Mouse (Mus musculus) MEL (cell line): ENCODE data around the gene Agap2. TPM values are rescaled to one million over a fixed set of nuclear protein-coding genes. Genes with fewer than 3 reads are reported as not detected.

Experiments used
- DNase-seq: peaks from one replicate; pipeline ENCODE4 v3.0.0; 2011; ENCODE audit warnings: low read depth, low spot score
- H3K27ac ChIP-seq: 2 replicates; pipeline ENCODE4 v1.5.1; 2012; ENCODE audit warnings: low read depth, mild to moderate bottlenecking, control low read depth, low read length, moderate library complexity; ENCODE audit not compliant: control insufficient read depth
- H3K27me3 ChIP-seq, 2 experiments: fragments of 150-350 bp in 1 of 2; sonication (generic) in 1 of 2; 2 replicates each; pipeline ENCODE4 v1.6.1; 2012; ENCODE audit warnings: low read length in 2 of 2, mild to moderate bottlenecking in 2 of 2, improper control_type of control experiment in 1 of 2, moderate library complexity in 1 of 2; ENCODE audit not compliant: insufficient read depth in 2 of 2, control insufficient read depth in 1 of 2
- H3K36me3 ChIP-seq, 2 experiments: 2 replicates each; pipeline ENCODE4 v1.6.1; 2012 to 2014; ENCODE audit warnings: low read length in 2 of 2, improper control_type of control experiment in 1 of 2, inconsistent platforms in 1 of 2, mild to moderate bottlenecking in 1 of 2; ENCODE audit not compliant: insufficient read depth in 2 of 2, control insufficient read depth in 1 of 2
- H3K4me1 ChIP-seq, 2 experiments: fragments of 150-350 bp in 1 of 2; sonication (generic) in 1 of 2; 2 replicates each; pipeline ENCODE4 v1.6.1; 2012; ENCODE audit warnings: low read length in 2 of 2, improper control_type of control experiment in 1 of 2, mild to moderate bottlenecking in 1 of 2; ENCODE audit not compliant: insufficient read depth in 2 of 2, control insufficient read depth in 1 of 2
- H3K4me3 ChIP-seq, 2 experiments: fragments of 150-350 bp in 1 of 2; sonication (generic) in 1 of 2; 2 replicates each; pipeline ENCODE4 v1.5.1; 2012; ENCODE audit warnings: low read depth in 2 of 2, low read length in 2 of 2, mild to moderate bottlenecking in 2 of 2, moderate library complexity in 2 of 2, control low read depth in 1 of 2, improper control_type of control experiment in 1 of 2; ENCODE audit not compliant: control insufficient read depth in 1 of 2, insufficient read depth in 1 of 2
- H3K79me2 ChIP-seq: 2 replicates; pipeline ENCODE4 v1.6.1; 2012; ENCODE audit warnings: mild to moderate bottlenecking, low read length, moderate library complexity; ENCODE audit not compliant: control insufficient read depth, poor library complexity, insufficient read depth
- H3K9ac ChIP-seq: 2 replicates; pipeline ENCODE4 v1.6.1; 2012; ENCODE audit warnings: low read depth, mild to moderate bottlenecking, control low read depth, low read length, moderate library complexity; ENCODE audit not compliant: control insufficient read depth, poor library complexity, severe bottlenecking
- H3K9me3 ChIP-seq: fragments of 150-350 bp; sonication (generic); replicated peaks from 2 replicates; pipeline ENCODE4 v1.6.1; 2012; ENCODE audit warnings: mild to moderate bottlenecking, low read length, improper control_type of control experiment, moderate library complexity; ENCODE audit not compliant: insufficient read depth
- BHLHE40 ChIP-seq: IDR thresholded peaks from 2 replicates; pipeline ENCODE4 v1.6.1; 2012; ENCODE audit warnings: low read depth, mild to moderate bottlenecking, inconsistent platforms, low read length, improper control_type of control experiment, borderline replicate concordance
- CTCF ChIP-seq, 3 experiments: IDR thresholded peaks in 2 of 3; conservative IDR thresholded peaks in 1 of 3; 2 replicates each; pipeline ENCODE4 v1.5.1; 2011 to 2012; ENCODE audit warnings: low read length in 3 of 3, low read depth in 2 of 3, mild to moderate bottlenecking in 2 of 3, improper control_type of control experiment in 1 of 3, inconsistent platforms in 1 of 3, mixed read lengths in 1 of 3, moderate library complexity in 1 of 3; ENCODE audit not compliant: control insufficient read depth in 1 of 3, insufficient read depth in 1 of 3, poor library complexity in 1 of 3, severe bottlenecking in 1 of 3
- HCFC1 ChIP-seq: IDR thresholded peaks from 2 replicates; pipeline ENCODE4 v1.6.1; 2012; ENCODE audit warnings: low read depth, mild to moderate bottlenecking, inconsistent platforms, low read length, improper control_type of control experiment, moderate library complexity
- JUND ChIP-seq: IDR thresholded peaks from 2 replicates; pipeline ENCODE4 v1.6.1; 2011; ENCODE audit warnings: low read depth, mild to moderate bottlenecking, improper control_type of control experiment, low read length
- KAT2A ChIP-seq: conservative IDR thresholded peaks from 2 replicates; pipeline ENCODE4 v1.6.1; 2012; ENCODE audit warnings: low read depth, low read length, improper control_type of control experiment, inconsistent platforms
- MAFK ChIP-seq: IDR thresholded peaks from 2 replicates; pipeline ENCODE4 v1.6.1; 2011; ENCODE audit warnings: low read depth, mild to moderate bottlenecking, low read length, improper control_type of control experiment, borderline replicate concordance
- MEF2A ChIP-seq: IDR thresholded peaks from 2 replicates; pipeline ENCODE4 v1.6.1; 2014; ENCODE audit warnings: low read depth, mild to moderate bottlenecking, inconsistent platforms, low read length, improper control_type of control experiment; ENCODE audit not compliant: poor library complexity, insufficient replicate concordance, severe bottlenecking; ENCODE audit errors: extremely low read depth
- MXI1 ChIP-seq: IDR thresholded peaks from 2 replicates; pipeline ENCODE4 v1.6.1; 2011; ENCODE audit warnings: mild to moderate bottlenecking, low read depth, low read length, improper control_type of control experiment
- MYB ChIP-seq: IDR thresholded peaks from 2 replicates; pipeline ENCODE4 v1.6.1; 2011; ENCODE audit warnings: mild to moderate bottlenecking, low read depth, low read length, improper control_type of control experiment
- NELFE ChIP-seq: IDR thresholded peaks from 2 replicates; pipeline ENCODE4 v1.6.1; 2011; ENCODE audit warnings: low read depth, low read length, improper control_type of control experiment
- POLR2A ChIP-seq, 2 experiments: IDR thresholded peaks; 2 replicates each; pipeline ENCODE4 v1.6.1; 2011 to 2012; ENCODE audit warnings: low read length in 2 of 2, mild to moderate bottlenecking in 2 of 2, control low read depth in 1 of 2, improper control_type of control experiment in 1 of 2, low read depth in 1 of 2, moderate library complexity in 1 of 2; ENCODE audit not compliant: control insufficient read depth in 1 of 2, insufficient read depth in 1 of 2, poor library complexity in 1 of 2
- RAD21 ChIP-seq: IDR thresholded peaks from 2 replicates; pipeline ENCODE4 v1.6.1; 2011; ENCODE audit warnings: mild to moderate bottlenecking, low read depth, low read length, improper control_type of control experiment
- RCOR1 ChIP-seq: IDR thresholded peaks from 2 replicates; pipeline ENCODE4 v1.6.1; 2012; ENCODE audit warnings: low read depth, mild to moderate bottlenecking, inconsistent platforms, low read length, improper control_type of control experiment
- SIN3A ChIP-seq: IDR thresholded peaks from 2 replicates; pipeline ENCODE4 v1.6.1; 2012; ENCODE audit warnings: low read length, improper control_type of control experiment, inconsistent platforms
- SMC3 ChIP-seq: IDR thresholded peaks from 2 replicates; pipeline ENCODE4 v1.6.1; 2011; ENCODE audit warnings: low read depth, low read length, improper control_type of control experiment
- TAL1 ChIP-seq: IDR thresholded peaks from 2 replicates; pipeline ENCODE4 v1.6.1; 2012; ENCODE audit warnings: mild to moderate bottlenecking, inconsistent platforms, low read length, moderate library complexity, mixed read lengths
- TBP ChIP-seq: IDR thresholded peaks from 2 replicates; pipeline ENCODE4 v1.8.0; 2011; ENCODE audit warnings: low read depth, low read length, improper control_type of control experiment
- UBTF ChIP-seq: IDR thresholded peaks from 2 replicates; pipeline ENCODE4 v1.6.1; 2012; ENCODE audit warnings: low read depth, mild to moderate bottlenecking, inconsistent platforms, low read length, improper control_type of control experiment, moderate library complexity, borderline replicate concordance; ENCODE audit not compliant: insufficient read depth
- USF1 ChIP-seq: IDR thresholded peaks from 2 replicates; pipeline ENCODE4 v1.6.1; 2014; ENCODE audit warnings: low read depth, mild to moderate bottlenecking, inconsistent platforms, low read length, improper control_type of control experiment, moderate library complexity
- ZC3H11A ChIP-seq: IDR thresholded peaks from 2 replicates; pipeline ENCODE4 v1.6.1; 2012; ENCODE audit warnings: low read depth, mild to moderate bottlenecking, inconsistent platforms, low read length, improper control_type of control experiment
- ZKSCAN1 ChIP-seq: IDR thresholded peaks from 2 replicates; pipeline ENCODE4 v1.6.1; 2012; ENCODE audit warnings: low read depth, mild to moderate bottlenecking, inconsistent platforms, low read length, improper control_type of control experiment, moderate library complexity
- polyA plus RNA-seq, 2 experiments: library from polyadenylated mRNA; stranded (reverse) in 1 of 2; unstranded in 1 of 2; fragments of >175 nt in 1 of 2; fragments of >200 nt in 1 of 2; gene quantifications; 2 replicates each; pipeline versions ENCODE4 v1.2.1 to v1.2.4; 2012; ENCODE audit warnings: low replicate concordance in 2 of 2, low read depth in 1 of 2; ENCODE audit not compliant: insufficient read length in 2 of 2, insufficient read depth in 1 of 2, missing spikeins in 1 of 2
- total RNA-seq: library from RNA; depleted of rRNA; stranded (reverse); fragments of 300-350 nt; gene quantifications from 2 replicates; pipeline ENCODE4 v1.2.3, GENCODE M21; 2012

Gene Agap2
- total and polyA plus RNA-seq, 3 experiments, result 0.04 to 0.46 TPM; not detected in 1

GRCm38 (mm10) chr10:127107563-127108261 is 32.6 kb downstream of the Agap2 start:
- no peak for DNase-seq
- Histone ChIP-seq H3K4me1 (peaks cover 6 to 20% of the 10 kb centered on the region in 2 experiments), H3K9ac (no peak overlapping the region), H3K4me3 (no peak overlapping the region), H3K27me3 (no peaks in the 10 kb centered on the region), H3K36me3 (peaks cover 0 to 16% of the 10 kb centered on the region in 2 experiments; a peak in 3 of 4 replicates), H3K79me2 (no peaks in the 10 kb centered on the region), H3K27ac (peak overlapping the region; percentile 24; the same call in 1 of the 2 replicates), H3K9me3 (no peaks in the 10 kb centered on the region)
- no peak for TF ChIP-seq TAL1
- TF ChIP-seq NELFE, result no peak
- TF ChIP-seq HCFC1, result no peak
- TF ChIP-seq JUND, result no peak
- TF ChIP-seq RCOR1, result no peak
- peak; percentile 26; the same call in 1 of the 2 replicates for TF ChIP-seq USF1
- TF ChIP-seq MYB, result no peak
- TF ChIP-seq ZKSCAN1, result no peak

DNA sequence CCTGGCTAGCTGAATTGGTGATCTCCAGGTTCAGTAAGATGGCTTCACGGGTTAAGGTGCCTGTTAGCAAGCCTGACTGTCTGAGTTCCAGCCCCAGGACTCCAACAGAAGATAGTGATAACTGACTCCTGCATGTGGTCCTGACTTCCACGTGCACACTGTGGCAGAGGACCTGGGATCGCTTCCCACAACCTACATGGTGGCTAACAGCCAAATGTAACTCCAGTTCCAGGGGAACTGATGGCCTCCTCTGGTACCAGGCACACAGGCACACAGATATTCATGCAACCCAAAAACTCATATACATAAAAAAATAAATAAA is 33.1 kb downstream of the Agap2 start:
- H3K27me3 ChIP-seq, result no peaks in the 10 kb centered on the region
- H3K9ac ChIP-seq, result no peak overlapping the region
- H3K4me3 ChIP-seq, result no peak overlapping the region
- no peak overlapping the region; the same call in 1 of the 2 replicates for H3K27ac ChIP-seq
- peaks cover 0 to 16% of the 10 kb centered on the region in 2 experiments; a peak in 3 of 4 replicates for H3K36me3 ChIP-seq
- DNase-seq, result peak; percentile 25
- no peaks in the 10 kb centered on the region for H3K9me3 ChIP-seq
- H3K79me2 ChIP-seq, result no peaks in the 10 kb centered on the region
- TF ChIP-seq MXI1 (peak; percentile 61; the same call in 1 of the 2 replicates), JUND (no peak), POLR2A (IDR thresholded peaks at IDR 0.05; ENCODE audit: control insufficient read depth in 1 of 2, insufficient read depth in 1 of 2, low read depth in 1 of 2, low read length in 2 of 2, poor library complexity in 1 of 2) (no peak)
- TF ChIP-seq, all 39 proteins: peak for 1
- peaks cover 6 to 20% of the 10 kb centered on the region in 2 experiments for H3K4me1 ChIP-seq

GRCm38 (mm10) chr10:127111001-127111887 is 36.2 kb downstream of the Agap2 start:
- H3K79me2 ChIP-seq, result no peaks in the 10 kb centered on the region
- H3K36me3 ChIP-seq, result peaks cover 0 to 11% of the 10 kb centered on the region in 2 experiments; a peak in 3 of 4 replicates
- H3K4me3 ChIP-seq, result no peak overlapping the region
- peak; percentile 42 for DNase-seq
- H3K9ac ChIP-seq, result no peak overlapping the region
- no peaks in the 10 kb centered on the region for H3K27me3 ChIP-seq
- H3K4me1 ChIP-seq, result peaks cover 4 to 10% of the 10 kb centered on the region in 2 experiments
- H3K27ac ChIP-seq, result no peak overlapping the region
- TF ChIP-seq BHLHE40 (no peak), KAT2A (no peak), USF1 (no peak), ZC3H11A (0 out of 2 replicates have a peak, but pooled peaks have one; percentile 14), TBP (no peak), UBTF (no peak), MYB (no peak), MAFK (no peak), MEF2A (no peak), NELFE (no peak), SMC3 (peak; percentile 20; the same call in 1 of the 2 replicates), SIN3A (no peak), RAD21 (peak; percentile 13), CTCF (IDR thresholded peaks at IDR 0.05 in 2 of 3, conservative IDR thresholded peaks at IDR 0.05 in 1 of 3; ENCODE audit: control insufficient read depth in 1 of 3, insufficient read depth in 1 of 3, low read depth in 2 of 3, low read length in 3 of 3, poor library complexity in 1 of 3, severe bottlenecking in 1 of 3) (peak; percentile 29 to 46 (median 42))
- TF ChIP-seq, all 39 proteins: peak for 4
- H3K9me3 ChIP-seq, result no peaks in the 10 kb centered on the region
